Mouse (Mus musculus): ENCODE measurements around the gene Ptprj. TPM values are rescaled to one million over a fixed set of nuclear protein-coding genes. Genes with fewer than 3 reads are reported as not detected.

Gene Ptprj
- total RNA-seq (2021), result 10 to 100 TPM; 72.8 to 78.4 TPM

- intact Hi-C loops (cut with DNase I), result loop anchor here (5.0 kb wide), 1 partner anchor 52 kb away; no protein-coding TSS in a partner anchor
- DNase-seq (ENCODE audit: extremely low spot score in 1 of 2, low spot score in 2 of 2), result peak; percentile 56 to 84
Measured at GRCm38 (mm10) chr2:90580236-90581005, at the start of gene Ptprj. Gene Ptprj (minus strand): TSS chr2:90580647.

GRCm38 (mm10) chr2:90629552-90629951 is 49.1 kb upstream of the Ptprj start:
- DNase-seq (ENCODE audit: extremely low spot score in 1 of 2, low spot score in 2 of 2), result no peak
- intact Hi-C loops (cut with DNase I), result no loop called here

- intact Hi-C loops (cut with DNase I), result no loop called here
- DNase-seq (ENCODE audit: extremely low spot score in 1 of 2, low spot score in 2 of 2), result no peak
Measured at GRCm38 (mm10) chr2:90628261-90628660, 47.8 kb upstream of the Ptprj start.

GRCm38 (mm10) chr2:90624920-90625319 is 44.5 kb upstream of the Ptprj start:
- intact Hi-C loops (cut with DNase I), result loop anchor here (2.0 kb wide), 1 partner anchor 150 kb away; no protein-coding TSS in a partner anchor
- peak; percentile 31 to 67 for DNase-seq (ENCODE audit: extremely low spot score in 1 of 2, low spot score in 2 of 2)

GRCm38 (mm10) chr2:90624339-90624738 is 43.9 kb upstream of the Ptprj start:
- intact Hi-C loops (cut with DNase I), result loop anchor here (2.0 kb wide), 1 partner anchor 150 kb away; no protein-coding TSS in a partner anchor
- peak in 1 of 2 experiments; percentile 38 for DNase-seq (ENCODE audit: extremely low spot score in 1 of 2, low spot score in 2 of 2)

GRCm38 (mm10) chr2:90620815-90621214 is 40.4 kb upstream of the Ptprj start:
- no peak for DNase-seq (ENCODE audit: extremely low spot score in 1 of 2, low spot score in 2 of 2)
- intact Hi-C loops (cut with DNase I), result no loop called here

GRCm38 (mm10) chr2:90619648-90620047 is 39.2 kb upstream of the Ptprj start:
- intact Hi-C loops (cut with DNase I), result no loop called here
- DNase-seq (ENCODE audit: extremely low spot score in 1 of 2, low spot score in 2 of 2), result no peak

GRCm38 (mm10) chr2:90614651-90615171 is 34.3 kb upstream of the Ptprj start:
- intact Hi-C loops (cut with DNase I), result no loop called here
- DNase-seq (ENCODE audit: extremely low spot score in 1 of 2, low spot score in 2 of 2), result no peak

- intact Hi-C loops (cut with DNase I), result no loop called here
- no peak for DNase-seq (ENCODE audit: extremely low spot score in 1 of 2, low spot score in 2 of 2)
Measured at GRCm38 (mm10) chr2:90613591-90613990, 33.1 kb upstream of the Ptprj start.

- DNase-seq (ENCODE audit: extremely low spot score in 1 of 2, low spot score in 2 of 2), result no peak
- intact Hi-C loops (cut with DNase I), result no loop called here
Measured at GRCm38 (mm10) chr2:90613006-90613405, 32.6 kb upstream of the Ptprj start.

- DNase-seq (ENCODE audit: extremely low spot score in 1 of 2, low spot score in 2 of 2), result peak in 1 of 2 experiments; percentile 37
Measured at GRCm38 (mm10) chr2:90611959-90612571, 31.6 kb upstream of the Ptprj start.

GRCm38 (mm10) chr2:90601056-90601455 is 20.6 kb upstream of the Ptprj start:
- DNase-seq (ENCODE audit: extremely low spot score in 1 of 2, low spot score in 2 of 2), result no peak
- intact Hi-C loops (cut with DNase I), result no loop called here

More at GRCm38 (mm10) chr2:90611959-90612571, 31.6 kb upstream of the Ptprj start:
- intact Hi-C loops (cut with DNase I), result no loop called here

- no peak for DNase-seq (ENCODE audit: extremely low spot score in 1 of 2, low spot score in 2 of 2)
- intact Hi-C loops (cut with DNase I), result no loop called here
Measured at GRCm38 (mm10) chr2:90588141-90588540, 7.7 kb upstream of the Ptprj start.

GRCm38 (mm10) chr2:90584506-90584905 is 4.1 kb upstream of the Ptprj start:
- DNase-seq (ENCODE audit: extremely low spot score in 1 of 2, low spot score in 2 of 2), result no peak
- intact Hi-C loops (cut with DNase I), result loop anchor here (5.0 kb wide), 1 partner anchor 48 kb away; no protein-coding TSS in a partner anchor

- DNase-seq (ENCODE audit: extremely low spot score in 1 of 2, low spot score in 2 of 2), result no peak
Measured at GRCm38 (mm10) chr2:90583628-90584131, 3.2 kb upstream of the Ptprj start.

GRCm38 (mm10) chr2:90582814-90583213 is 2.4 kb upstream of the Ptprj start:
- no peak for DNase-seq (ENCODE audit: extremely low spot score in 1 of 2, low spot score in 2 of 2)
- intact Hi-C loops (cut with DNase I), result loop anchor here (5.0 kb wide), 1 partner anchor 49 kb away; no protein-coding TSS in a partner anchor

More at GRCm38 (mm10) chr2:90583628-90584131, 3.2 kb upstream of the Ptprj start:
- intact Hi-C loops (cut with DNase I), result loop anchor here (5.0 kb wide), 1 partner anchor 49 kb away; no protein-coding TSS in a partner anchor

GRCm38 (mm10) chr2:90582311-90582710 is 1.9 kb upstream of the Ptprj start:
- intact Hi-C loops (cut with DNase I), result loop anchor here (5.0 kb wide), 1 partner anchor 50 kb away; no protein-coding TSS in a partner anchor
- DNase-seq (ENCODE audit: extremely low spot score in 1 of 2, low spot score in 2 of 2), result no peak

GRCm38 (mm10) chr2:90581796-90582125 is 1.3 kb upstream of the Ptprj start:
- intact Hi-C loops (cut with DNase I), result loop anchor here (5.0 kb wide), 1 partner anchor 51 kb away; no protein-coding TSS in a partner anchor
- DNase-seq (ENCODE audit: extremely low spot score in 1 of 2, low spot score in 2 of 2), result no peak

All from left cerebral cortex, postnatal 10 days (tissue).